Mouse (Mus musculus) gastrocnemius, postnatal 10 days (tissue): ENCODE data around the gene Kctd2. TPM values are rescaled to one million over a fixed set of nuclear protein-coding genes. Genes with fewer than 3 reads are reported as not detected.
A peak's percentile ranks its signal among the peaks of the same experiment; 100 is the strongest.
"Not testable (repeated sequence)": the region's sequence is repeated elsewhere in the genome, so short reads cannot be mapped to it uniquely, and the experiment has no call there.

Experiments
- DNase-seq: peaks from one replicate; pipeline ENCODE4 v3.0.0; 2021; ENCODE audit warnings: mixed read lengths
- long read RNA-seq, 2 experiments: library from polyadenylated mRNA; stranded (forward); transcript quantifications; one replicate each; pipeline ENCODE4 v2.0.0; 2021
- total RNA-seq, 2 experiments: library from RNA; stranded (reverse); gene quantifications; 2 replicates each; pipeline ENCODE4 v1.2.3; 2021

Kctd2 gene
- 10 to 100 TPM; 16.2 to 19.4 TPM for total RNA-seq
- long read RNA-seq, experiment 1, transcript Kctd2-201 (6 exons, 1,764 nt) = major isoform, 26 of 36 reads
- long read RNA-seq, experiment 1, partial matches to known transcripts = 3 of 36 reads
- long read RNA-seq, experiment 1, other reads (novel, unspliced or antisense) = 4 of 36 reads
- long read RNA-seq, experiment 2, transcript Kctd2-201 (6 exons, 1,764 nt) = major isoform, 20 of 24 reads
- long read RNA-seq, experiment 2, partial matches to known transcripts = 2 of 24 reads
- long read RNA-seq, experiment 2, other reads (novel, unspliced or antisense) = 2 of 24 reads

GRCm38 (mm10) chr11:115419531-115420237, at the start of gene Kctd2, which contains the start of gene Atp5h:
TSS of gene Kctd2 (plus strand) at chr11:115420128.
TSS of gene Atp5h (minus strand) at chr11:115419962.
- DNase-seq = peak; percentile 93

GRCm38 (mm10) chr11:115370368-115370767, 49.6 kb upstream of the Kctd2 start:
- DNase-seq = no peak

GRCm38 (mm10) chr11:115371354-115371753, 48.6 kb upstream of the Kctd2 start:
- DNase-seq = no peak

GRCm38 (mm10) chr11:115372015-115372414, 47.9 kb upstream of the Kctd2 start:
- no peak for DNase-seq

GRCm38 (mm10) chr11:115372737-115373136, 47.2 kb upstream of the Kctd2 start:
- no peak for DNase-seq

GRCm38 (mm10) chr11:115373805-115374694, 45.9 kb upstream of the Kctd2 start:
- DNase-seq = peak; percentile 83

GRCm38 (mm10) chr11:115374695-115375425, 45.1 kb upstream of the Kctd2 start:
- no peak for DNase-seq

- no peak for DNase-seq
Measured at GRCm38 (mm10) chr11:115376722-115377121, 43.2 kb upstream of the Kctd2 start.

- DNase-seq = no peak
Measured at GRCm38 (mm10) chr11:115377254-115377653, 42.7 kb upstream of the Kctd2 start.

GRCm38 (mm10) chr11:115377854-115378253, 42.1 kb upstream of the Kctd2 start:
- no peak for DNase-seq

- DNase-seq = no peak
Measured at GRCm38 (mm10) chr11:115381276-115381675, 38.7 kb upstream of the Kctd2 start.

GRCm38 (mm10) chr11:115381743-115382539, 38.0 kb upstream of the Kctd2 start, which contains the start of gene Cdr2l:
TSS of gene Cdr2l (plus strand) at chr11:115381916.
- DNase-seq = peak; percentile 89

- no peak for DNase-seq
Measured at GRCm38 (mm10) chr11:115382891-115383290, 37.0 kb upstream of the Kctd2 start.

- DNase-seq = peak; percentile 51
Measured at GRCm38 (mm10) chr11:115383701-115384474, 36.0 kb upstream of the Kctd2 start.

GRCm38 (mm10) chr11:115384587-115384986, 35.3 kb upstream of the Kctd2 start:
- DNase-seq = no peak

- not testable (repeated sequence) for DNase-seq
Measured at GRCm38 (mm10) chr11:115386859-115387258, 33.1 kb upstream of the Kctd2 start.

GRCm38 (mm10) chr11:115391358-115391757, 28.6 kb upstream of the Kctd2 start:
- no peak for DNase-seq

GRCm38 (mm10) chr11:115393721-115394325, 26.1 kb upstream of the Kctd2 start:
- DNase-seq = no peak

GRCm38 (mm10) chr11:115398085-115398484, 21.8 kb upstream of the Kctd2 start:
- no peak for DNase-seq

GRCm38 (mm10) chr11:115400126-115400525, 19.8 kb upstream of the Kctd2 start:
- no peak for DNase-seq
